Mouse (Mus musculus) thymus, adult 2 months (tissue): ENCODE results near the gene Olfr221. TPM values are rescaled to one million over a fixed set of nuclear protein-coding genes. Genes with fewer than 3 reads are reported as not detected.

Source experiments
- DNase-seq: peaks from one replicate; pipeline ENCODE4 v3.0.0; 2021
- H3K27ac ChIP-seq: fragments of 200-500 bp; 2 replicates; pipeline ENCODE4 v1.5.1; 2012; ENCODE audit warnings: low read length, control low read depth; ENCODE audit not compliant: control insufficient read depth, insufficient read depth
- H3K27me3 ChIP-seq: fragments of 200-500 bp; 2 replicates; pipeline ENCODE4 v1.6.1; 2012; ENCODE audit warnings: mild to moderate bottlenecking, low read length, moderate library complexity, mixed read lengths; ENCODE audit not compliant: control insufficient read depth, insufficient read depth
- H3K36me3 ChIP-seq: fragments of 200-500 bp; 2 replicates; pipeline ENCODE4 v1.6.1; 2012; ENCODE audit warnings: mild to moderate bottlenecking, low read length, moderate library complexity; ENCODE audit not compliant: control insufficient read depth, insufficient read depth
- H3K4me1 ChIP-seq: fragments of 200-500 bp; replicated peaks from 2 replicates; pipeline ENCODE4 v1.6.1; 2012; ENCODE audit warnings: low read length; ENCODE audit not compliant: control insufficient read depth, insufficient read depth
- H3K4me3 ChIP-seq: fragments of 200-500 bp; 2 replicates; pipeline ENCODE4 v1.5.1; 2012; ENCODE audit warnings: mild to moderate bottlenecking, low read length, control low read depth, moderate library complexity; ENCODE audit not compliant: control insufficient read depth, insufficient read depth
- CTCF ChIP-seq: fragments of 200-500 bp; IDR thresholded peaks from 2 replicates; pipeline ENCODE4 v1.5.1; 2012; ENCODE audit warnings: mild to moderate bottlenecking, control low read depth, low read length, moderate library complexity, borderline replicate concordance; ENCODE audit not compliant: control insufficient read depth, poor library complexity, insufficient read depth; ENCODE audit errors: extremely low read depth
- POLR2A ChIP-seq: fragments of 200-500 bp; IDR thresholded peaks from 2 replicates; pipeline ENCODE4 v1.6.1; 2012; ENCODE audit warnings: mild to moderate bottlenecking, low read length, control low read depth, moderate library complexity; ENCODE audit not compliant: control insufficient read depth, poor library complexity, insufficient read depth; ENCODE audit errors: extremely low read depth
- WGBS: fragments of 180-500 bp; shearing (Covaris S2); methylation state at CpG from one replicate; pipeline ENCODE4 v1.1.7; 2018; 5-methylcytosine and 5-hydroxymethylcytosine counted together
- polyA plus RNA-seq: library from polyadenylated mRNA; depleted of rRNA; stranded (reverse); fragments of >200 nt; gene quantifications from 2 replicates; pipeline ENCODE4 v1.2.3, GENCODE M21; 2012

Olfr221 gene
- polyA plus RNA-seq, 1 experiment = not detected

GRCm38 (mm10) chr14:52045966-52046565 is 3.8 kb upstream of the Olfr221 start:
- Histone ChIP-seq H3K27me3 (no peaks in the 10 kb centered on the region), H3K4me3 (no peak overlapping the region), H3K36me3 (no peaks in the 10 kb centered on the region), H3K4me1 (no peaks in the 10 kb centered on the region), H3K27ac (no peak overlapping the region)
- no peak for DNase-seq
- TF ChIP-seq POLR2A (no peak), CTCF (no peak)
- WGBS = 92% methylated on average over 9 of the region's 9 CpGs

GRCm38 (mm10) chr14:52044901-52045678 is 2.8 kb upstream of the Olfr221 start:
- no peaks in the 10 kb centered on the region for H3K4me1 ChIP-seq
- no peak overlapping the region for H3K27ac ChIP-seq
- H3K27me3 ChIP-seq = no peaks in the 10 kb centered on the region
- 7% methylated on average over 8 of the region's 8 CpGs for WGBS
- TF ChIP-seq CTCF (no peak), POLR2A (no peak)
- peak; percentile 60 for DNase-seq
- no peak overlapping the region for H3K4me3 ChIP-seq
- H3K36me3 ChIP-seq = no peaks in the 10 kb centered on the region

DNA sequence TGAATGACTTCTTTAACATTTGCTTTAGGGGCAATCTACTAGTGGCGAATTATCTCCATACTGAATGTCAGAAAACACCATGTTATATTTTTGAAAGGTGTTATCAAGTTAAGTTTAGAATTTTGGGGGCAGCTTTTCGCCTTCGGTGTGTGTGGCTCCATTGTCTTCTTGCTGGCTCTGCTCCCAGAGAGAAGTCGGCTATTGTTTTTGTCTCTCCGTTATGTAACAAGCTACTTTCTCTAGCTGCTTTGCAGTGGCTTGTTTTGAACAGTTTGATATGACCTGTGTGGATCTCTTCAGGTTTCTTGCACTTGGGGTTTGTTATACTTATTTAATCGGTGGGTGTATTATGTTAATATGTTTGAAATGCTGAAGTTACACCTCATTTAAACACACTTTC is 1.2 kb upstream of the Olfr221 start:
- Histone ChIP-seq H3K27me3 (no peaks in the 10 kb centered on the region), H3K4me3 (no peak overlapping the region), H3K4me1 (no peaks in the 10 kb centered on the region), H3K27ac (no peak overlapping the region), H3K36me3 (no peaks in the 10 kb centered on the region)
- TF ChIP-seq CTCF (no peak), POLR2A (no peak)
- DNase-seq = no peak
- 78% methylated on average over 6 of the region's 6 CpGs for WGBS

DNA sequence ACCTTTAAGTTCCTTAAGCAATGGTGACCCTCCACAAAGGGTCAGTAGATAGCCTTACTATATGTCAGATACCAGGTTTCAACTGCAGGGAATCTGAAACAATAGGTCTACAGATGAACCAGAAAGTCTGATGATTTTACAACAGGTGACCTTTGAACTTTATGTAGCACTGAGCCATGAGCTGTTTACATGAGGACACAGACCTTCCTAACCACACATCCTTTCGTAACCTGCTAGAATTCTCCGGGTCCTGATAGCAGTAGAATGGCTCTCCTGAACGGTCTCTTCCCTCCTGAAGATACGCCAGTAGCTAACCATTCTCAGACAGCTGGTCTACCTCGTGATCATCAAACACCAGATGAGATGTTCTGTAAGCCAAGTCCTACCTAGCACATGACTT is 2.9 kb downstream of the Olfr221 start:
- Histone ChIP-seq H3K36me3 (no peaks in the 10 kb centered on the region), H3K27ac (no peak overlapping the region), H3K4me3 (no peak overlapping the region), H3K4me1 (no peaks in the 10 kb centered on the region), H3K27me3 (no peaks in the 10 kb centered on the region)
- 91% methylated on average over 5 of the region's 5 CpGs for WGBS
- no peak for TF ChIP-seq POLR2A
- no peak for TF ChIP-seq CTCF
- no peak for DNase-seq

DNA sequence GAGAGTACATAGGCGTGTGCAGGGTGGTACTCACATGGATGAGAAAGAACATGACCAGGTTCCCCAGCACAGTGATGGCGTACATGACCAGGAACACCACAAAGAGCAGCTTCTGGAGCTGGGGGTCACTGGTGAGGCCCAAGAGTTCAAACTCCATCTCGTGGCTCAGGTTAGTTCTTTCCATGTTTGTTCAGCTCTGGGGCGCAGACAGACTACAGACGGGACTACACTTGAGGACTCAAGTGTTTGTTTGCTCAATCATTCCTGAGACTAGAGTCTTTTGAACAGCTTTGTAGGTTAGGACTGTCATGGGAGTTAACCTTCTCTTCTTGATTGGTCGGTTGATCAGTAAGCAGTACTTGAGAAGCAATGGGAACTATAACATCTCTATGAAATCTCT is 6.3 kb downstream of the Olfr221 start:
- H3K4me3 ChIP-seq = no peak overlapping the region
- no peaks in the 10 kb centered on the region for H3K4me1 ChIP-seq
- H3K27me3 ChIP-seq = no peaks in the 10 kb centered on the region
- 97% methylated on average over 6 of the region's 6 CpGs for WGBS
- H3K36me3 ChIP-seq = no peaks in the 10 kb centered on the region
- no peak for DNase-seq
- no peak for TF ChIP-seq POLR2A
- no peak overlapping the region for H3K27ac ChIP-seq

- Histone ChIP-seq H3K27ac (no peak overlapping the region), H3K27me3 (no peaks in the 10 kb centered on the region), H3K4me3 (no peak overlapping the region), H3K4me1 (peaks cover 9% of the 10 kb centered on the region), H3K36me3 (no peaks in the 10 kb centered on the region)
- no peak for DNase-seq
- TF ChIP-seq POLR2A (no peak), CTCF (no peak)
- WGBS = 93% methylated on average over 4 of the region's 4 CpGs
Observed at GRCm38 (mm10) chr14:52026342-52026741, 15.9 kb downstream of the Olfr221 start.
